Mouse (Mus musculus) adrenal gland, postnatal 10 days (tissue): ENCODE measurements at regions not wholly inside any gene's neighbourhood (a gene's known extent, or its start where the extent isn't known, plus 50 kb on each side); places are given as distances from the start of the nearest gene placed in this dataset.

ENCODE experiments used
- DNase-seq: peaks from one replicate; pipeline ENCODE4 v3.0.0; 2021; ENCODE audit warnings: mixed read lengths

DNA sequence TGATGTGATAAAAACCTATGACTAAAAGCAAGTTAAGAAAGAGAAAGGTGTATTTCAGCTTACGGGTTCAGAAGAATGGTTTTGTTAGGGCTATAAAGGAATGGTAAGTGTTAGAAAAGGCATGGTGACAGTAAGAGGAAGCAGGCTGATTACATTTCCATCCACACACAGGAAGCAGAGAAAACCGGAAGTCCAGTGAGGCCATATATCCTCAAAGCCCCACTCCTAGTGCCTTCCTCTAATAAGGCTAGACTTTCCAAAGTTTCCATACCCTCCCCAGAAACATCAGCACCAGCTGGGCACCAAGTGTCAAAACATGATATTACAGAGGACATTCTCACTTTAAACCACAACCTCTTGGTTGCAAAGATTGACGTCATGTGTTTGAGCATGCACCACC lies 316.3 kb downstream of the Klf5 start:
- DNase-seq: no peak

DNA sequence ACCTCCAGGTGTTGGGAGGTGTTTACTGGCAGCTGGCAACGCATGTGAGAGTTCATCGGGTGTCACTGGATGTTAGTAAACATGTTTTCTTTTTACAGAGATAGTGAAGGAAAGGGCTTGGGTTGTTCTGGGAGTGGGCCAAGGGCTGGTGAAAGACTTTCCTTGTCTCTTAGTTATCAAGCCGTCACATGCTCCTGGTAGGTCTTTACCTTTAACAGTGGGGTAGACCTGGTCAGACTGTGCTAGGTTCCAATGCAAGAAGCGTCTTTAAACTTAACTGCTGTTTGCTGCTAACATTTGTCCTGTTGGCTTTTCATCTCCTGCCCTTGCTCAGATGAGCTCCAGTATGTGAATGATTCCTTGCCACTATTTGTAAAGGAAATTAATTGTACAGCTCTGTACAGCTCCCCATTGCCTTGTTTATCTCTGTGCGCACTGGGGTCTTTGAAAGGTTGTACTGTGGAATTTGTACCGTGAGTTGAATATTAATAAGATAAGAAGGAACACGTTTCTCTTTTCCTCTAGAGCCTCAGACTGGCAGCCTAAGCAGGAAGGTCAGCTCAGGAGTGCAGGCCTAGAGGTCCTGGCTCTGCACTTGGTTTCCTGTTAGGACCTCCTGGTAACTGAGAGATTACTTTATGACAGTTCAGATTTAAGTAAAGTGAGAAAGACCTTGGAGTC lies 318.3 kb downstream of the Klf5 start:
- DNase-seq: no peak

DNA sequence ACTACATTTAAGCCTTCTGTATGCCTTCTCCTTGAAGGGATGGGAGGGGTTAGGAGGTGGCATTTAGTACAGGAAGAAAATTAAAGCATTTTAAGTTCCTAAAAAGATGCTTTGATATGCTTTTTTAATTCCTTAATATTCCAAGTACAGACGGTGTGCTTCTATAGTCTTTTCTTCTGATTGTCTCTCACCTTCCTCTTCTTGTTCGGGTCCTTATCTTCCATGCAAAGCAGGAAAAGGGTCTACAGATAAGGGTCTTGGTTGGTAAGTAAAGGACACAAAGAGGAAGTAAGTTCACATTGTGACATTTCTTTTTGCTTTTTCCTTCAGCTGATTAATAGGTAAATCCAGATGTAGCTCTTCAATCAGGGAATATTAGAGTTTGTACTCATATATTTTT lies 318.9 kb downstream of the Klf5 start:
- DNase-seq: no peak

DNA sequence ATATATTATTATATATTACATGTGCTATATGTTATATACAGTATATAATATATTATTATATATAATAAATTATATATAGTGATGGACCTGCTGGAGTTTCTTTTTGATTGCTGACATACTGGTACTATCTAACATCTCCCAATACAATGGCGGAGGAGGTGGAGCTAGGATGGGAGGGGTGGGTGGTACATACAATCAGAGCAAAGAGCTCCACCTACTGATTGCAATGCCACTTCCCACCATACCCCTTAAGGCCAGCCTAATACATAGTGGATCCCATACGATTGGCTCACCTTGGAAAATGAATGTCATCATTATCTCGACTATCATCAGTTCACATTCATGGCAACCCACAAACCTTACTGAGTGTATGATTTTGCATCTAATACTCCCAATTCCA lies 323.0 kb downstream of the Klf5 start:
- DNase-seq: no peak

DNA sequence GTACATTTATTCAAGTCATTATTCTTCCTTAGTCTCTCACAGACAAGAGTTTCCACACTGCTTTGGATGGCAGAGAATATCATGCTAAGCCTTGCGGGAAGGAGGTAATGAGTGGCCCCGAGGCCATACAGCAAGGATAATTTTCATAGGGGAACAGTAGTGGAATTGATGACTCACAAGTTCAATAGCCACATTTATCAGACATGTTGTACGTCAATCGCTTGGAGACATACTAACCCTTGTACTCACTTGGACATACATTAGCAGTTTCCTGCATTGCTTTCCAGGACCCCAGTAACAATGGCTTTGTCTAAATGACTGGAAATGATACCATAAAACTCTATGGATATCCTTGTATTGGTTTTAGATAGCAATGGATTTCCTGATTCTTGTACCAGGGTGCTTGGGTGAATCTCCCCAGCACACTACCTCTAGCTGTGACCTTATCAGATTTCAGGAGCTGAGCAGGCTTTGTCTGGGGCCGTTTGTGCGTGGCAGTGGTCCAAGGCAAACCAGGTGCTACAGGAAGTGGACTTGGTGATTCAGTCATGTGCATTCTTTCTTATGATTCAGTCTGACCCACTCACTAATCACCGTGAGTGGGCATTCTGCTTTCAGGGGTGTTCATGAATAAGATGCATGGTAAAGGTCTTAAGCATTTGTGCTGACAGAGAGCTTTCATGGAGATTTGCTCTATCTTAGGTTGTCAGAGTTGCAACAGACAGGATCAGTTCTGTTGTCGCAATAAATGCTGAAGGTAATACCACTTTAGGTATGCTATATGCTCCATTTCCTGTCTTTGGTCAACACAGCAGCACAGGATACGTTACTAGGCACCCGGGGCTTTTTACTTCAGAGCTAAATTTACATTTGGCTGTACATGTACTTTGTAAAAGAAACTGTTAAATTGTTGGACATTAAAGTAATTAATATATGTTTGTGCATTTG lies 326.2 kb downstream of the Klf5 start:
- no peak for DNase-seq

DNA sequence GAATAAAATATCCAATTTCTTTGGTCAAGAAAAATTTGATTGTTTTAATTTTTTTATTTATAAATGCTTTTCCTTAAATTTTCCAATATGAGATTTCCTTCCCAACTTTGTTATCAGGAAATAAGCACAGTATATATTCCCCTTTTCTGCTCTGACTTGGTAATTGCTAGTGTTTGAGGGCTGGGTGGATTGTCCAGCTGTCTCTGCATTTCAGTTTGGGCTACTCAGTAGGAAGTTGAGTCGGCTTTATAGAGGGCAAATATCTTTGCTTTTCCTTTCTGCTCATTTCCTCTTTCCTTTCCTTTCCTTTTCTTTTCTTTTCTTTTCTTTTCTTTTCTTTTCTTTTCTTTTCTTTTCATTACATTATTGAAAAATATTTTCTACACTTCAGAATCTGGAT lies 329.1 kb downstream of the Klf5 start:
- DNase-seq: no peak

DNA sequence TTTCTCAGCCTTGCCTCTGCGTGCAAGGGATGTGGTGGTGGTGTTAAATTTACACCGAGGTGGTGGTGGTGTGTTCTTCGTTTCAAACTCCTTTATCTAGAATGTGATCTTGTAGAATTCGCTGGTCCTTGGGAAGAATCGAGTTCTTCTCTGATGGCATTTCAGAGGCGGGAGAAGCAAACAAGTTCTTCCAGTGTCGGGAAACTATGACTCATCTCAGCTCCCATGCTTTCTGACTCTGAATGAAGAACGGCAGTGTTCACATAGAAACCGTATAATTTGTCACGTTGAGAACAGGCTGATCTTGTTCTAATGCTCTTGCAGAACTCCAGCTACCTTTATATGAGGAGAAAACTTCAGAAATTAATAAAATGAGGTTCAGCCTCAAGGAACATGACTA lies 332.6 kb downstream of the Klf5 start:
- no peak for DNase-seq

DNA sequence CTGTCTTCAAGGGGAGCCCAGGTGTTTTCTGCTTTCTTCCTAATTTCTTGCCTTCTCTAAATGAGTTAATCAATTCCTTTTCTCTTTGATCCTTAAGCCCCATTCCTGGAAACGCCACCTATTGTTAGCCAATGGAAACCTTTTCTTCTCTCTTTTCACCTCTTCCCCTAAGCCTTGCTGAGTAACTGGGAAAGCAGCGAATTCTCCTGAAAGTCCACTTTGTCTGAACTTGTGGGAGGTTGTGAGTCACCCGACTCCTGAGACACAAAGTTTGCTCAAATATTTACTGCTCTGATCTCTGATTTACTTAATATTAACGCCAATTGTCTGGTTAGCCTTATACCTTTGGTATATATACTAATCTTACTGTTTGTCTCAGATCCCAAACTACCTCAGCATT lies 334.0 kb downstream of the Klf5 start:
- DNase-seq: no peak

DNA sequence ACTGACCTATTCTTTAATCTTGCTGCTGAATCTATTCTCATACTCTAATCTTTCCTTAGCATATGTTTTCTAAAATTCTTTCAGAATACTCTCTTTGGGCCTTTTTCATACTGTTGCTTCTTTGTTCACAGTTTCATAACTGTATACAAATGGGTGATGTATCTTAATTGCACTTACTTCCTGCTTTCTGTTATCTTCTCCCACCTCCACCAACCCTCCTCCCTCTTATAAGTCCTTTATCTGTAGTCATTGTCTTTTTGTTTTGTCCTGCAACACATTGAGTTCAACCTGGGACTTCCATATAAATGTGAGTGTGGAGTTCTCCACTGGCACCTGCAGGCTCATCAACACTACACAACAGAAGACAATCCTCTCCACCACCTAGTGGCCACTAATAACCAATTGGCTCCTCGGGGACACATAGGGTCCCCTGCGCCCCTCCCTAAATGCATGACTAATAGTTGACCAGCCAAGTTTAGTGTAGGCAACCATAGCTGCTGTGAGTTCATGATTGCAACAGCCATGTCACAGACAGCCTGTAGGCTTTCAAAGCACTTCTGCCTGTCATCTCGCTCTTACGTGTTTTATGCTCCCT lies 337.2 kb downstream of the Klf5 start:
- no peak for DNase-seq

DNA sequence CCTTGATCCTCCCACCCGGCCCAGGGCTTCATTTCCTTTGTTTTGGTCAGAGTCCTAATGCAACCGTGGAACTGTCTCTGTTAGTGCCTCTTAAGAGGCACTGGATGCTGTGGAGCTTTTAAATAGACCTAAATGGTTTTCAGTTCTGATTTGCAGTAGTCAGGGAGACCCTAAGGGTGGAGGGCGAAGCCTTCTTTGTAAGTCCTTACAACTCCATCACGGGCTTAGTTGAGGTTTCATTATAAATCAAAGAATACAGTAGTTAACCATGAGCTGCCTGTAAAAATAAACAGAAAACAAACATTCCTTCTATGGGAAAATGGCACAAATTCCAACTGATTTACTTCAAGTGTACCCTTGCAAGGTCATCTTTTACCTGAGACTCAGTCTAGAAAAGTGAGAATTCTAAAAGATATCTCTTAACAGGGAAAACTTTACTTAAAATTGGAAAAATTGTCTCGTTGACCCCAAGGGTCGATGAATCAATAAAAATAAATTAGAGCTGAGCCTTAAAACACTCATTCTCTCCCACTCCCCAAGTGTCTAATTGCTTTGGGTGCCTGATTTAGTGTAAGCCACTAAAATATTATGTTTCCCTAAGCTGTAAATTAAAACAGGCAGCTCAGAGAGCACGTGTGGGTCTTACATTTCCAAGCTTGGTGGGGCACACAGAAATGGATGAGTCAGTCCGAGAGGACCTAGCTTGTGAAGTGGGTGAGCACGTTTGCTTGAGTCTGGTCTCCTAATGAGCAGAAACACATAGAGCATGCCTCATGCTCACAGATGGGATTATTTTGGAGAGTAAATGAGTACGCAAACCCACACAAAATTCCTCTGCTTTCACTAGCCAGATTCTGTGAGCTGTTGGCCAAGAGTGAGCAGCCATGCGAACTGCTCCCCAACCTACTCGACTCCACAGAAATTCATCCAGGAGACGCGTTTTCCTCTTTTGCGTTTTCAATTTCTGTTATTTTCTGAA lies 343.3 kb downstream of the Klf5 start:
- DNase-seq: no peak

DNA sequence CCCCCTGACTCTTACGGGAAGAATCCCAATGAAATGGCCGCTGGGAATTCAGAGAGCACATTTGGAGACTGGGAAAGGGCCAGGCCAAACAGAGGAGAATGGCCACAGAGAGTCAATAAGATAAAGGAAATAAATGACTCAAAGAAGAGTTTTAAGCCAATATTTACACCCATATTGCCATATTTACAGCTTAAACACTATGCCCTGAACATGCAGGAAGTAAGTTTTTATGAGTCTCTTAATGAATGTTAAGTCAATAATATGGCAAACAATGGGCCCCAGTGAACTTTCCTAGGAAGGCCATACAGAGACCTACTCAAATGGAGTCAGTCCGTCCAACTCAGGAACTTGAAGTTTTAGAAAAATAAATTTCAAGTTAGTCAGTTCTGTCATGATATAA lies 347.8 kb downstream of the Klf5 start:
- DNase-seq: no peak

DNA sequence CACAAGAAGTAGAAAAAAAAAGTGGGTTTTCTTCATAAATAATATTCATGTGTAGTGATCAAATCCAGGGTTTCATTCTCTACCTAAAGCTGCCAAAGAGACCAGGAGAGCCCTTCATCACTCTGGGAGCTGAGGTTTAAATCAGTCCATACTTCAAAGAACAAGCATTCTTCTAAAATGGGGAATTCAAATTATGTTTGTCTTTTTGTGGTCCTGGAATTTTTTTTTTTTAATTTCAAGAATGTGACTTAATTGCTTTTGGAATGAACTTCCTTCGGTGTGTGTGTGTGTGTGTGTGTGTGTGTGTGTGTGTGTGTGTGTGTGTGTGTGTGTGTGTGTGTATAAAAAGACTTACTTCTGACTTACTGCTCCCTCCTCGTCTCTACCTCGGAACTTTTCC lies 375.9 kb downstream of the Klf5 start:
- DNase-seq: no peak

DNA sequence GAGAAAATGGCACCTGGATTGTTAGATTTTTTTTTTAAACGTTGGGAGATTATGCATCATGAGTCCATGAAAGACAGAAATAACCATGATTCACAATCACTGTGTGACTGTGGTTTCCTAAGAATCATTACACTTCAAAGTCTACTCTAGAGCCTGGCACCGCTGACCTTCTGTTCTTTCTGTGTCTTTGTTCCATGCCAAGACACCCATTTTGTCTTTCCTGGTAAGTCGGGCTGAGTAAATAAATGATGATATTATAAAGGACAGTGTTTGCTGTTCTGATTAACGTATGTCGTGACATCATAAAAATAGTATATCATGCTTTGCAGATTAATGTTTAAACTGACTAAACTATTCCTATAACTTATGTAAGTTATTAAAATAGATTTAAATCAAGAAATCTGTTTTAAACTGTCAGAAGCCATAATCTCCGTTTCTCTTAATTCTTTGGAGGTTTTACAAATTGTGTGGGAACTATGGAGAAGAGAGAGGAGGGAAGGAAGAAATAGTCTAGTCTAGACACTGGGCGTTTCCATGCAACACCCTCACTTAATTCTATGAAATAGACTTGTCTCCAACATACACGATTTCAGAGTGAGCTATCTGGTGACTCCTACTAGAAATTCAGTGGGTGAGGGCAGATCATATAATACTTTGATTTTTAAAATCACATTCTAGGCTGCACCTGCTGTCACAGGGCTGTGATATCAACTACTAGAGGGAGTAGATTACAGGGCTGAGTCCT lies 388.7 kb downstream of the Klf5 start:
- no peak for DNase-seq

DNA sequence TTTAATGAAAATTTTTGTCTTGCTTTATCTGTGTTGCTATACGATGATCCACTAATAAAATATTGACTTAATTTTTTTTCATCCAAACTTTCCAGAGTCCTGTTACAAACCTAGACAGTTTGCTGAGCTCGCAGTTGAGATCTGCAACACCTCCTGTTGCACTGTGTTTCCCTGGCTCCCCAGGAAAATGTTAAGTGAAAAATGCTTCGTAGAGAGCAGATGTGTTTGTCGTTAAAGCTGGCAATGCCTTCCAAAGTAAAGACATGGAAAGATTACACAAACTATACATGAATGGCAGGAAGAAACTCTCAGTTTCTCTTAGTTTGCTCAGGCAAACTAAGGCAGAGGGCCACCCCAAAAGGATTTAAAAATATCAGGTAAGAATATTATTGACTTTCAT lies 389.9 kb downstream of the Klf5 start:
- no peak for DNase-seq

DNA sequence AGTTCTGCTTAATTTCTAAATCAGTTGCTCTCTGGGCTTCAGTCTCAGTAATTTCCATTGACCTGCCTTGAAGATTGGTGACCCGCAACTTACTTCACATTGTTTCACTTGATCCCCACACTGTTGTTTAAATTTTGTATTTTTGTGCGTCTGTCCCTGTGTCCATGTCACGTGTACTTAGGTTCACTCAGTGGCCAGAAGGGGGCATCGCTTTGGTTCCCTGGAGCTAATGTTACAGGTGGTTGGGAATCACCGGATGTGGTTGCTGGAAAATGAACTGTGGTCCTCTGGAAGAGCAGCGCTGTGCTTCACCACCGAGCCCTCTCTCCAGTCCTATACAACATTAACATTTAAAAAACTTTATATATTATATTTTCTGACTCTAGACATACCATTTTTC lies 397.8 kb downstream of the Klf5 start:
- DNase-seq: no peak

DNA sequence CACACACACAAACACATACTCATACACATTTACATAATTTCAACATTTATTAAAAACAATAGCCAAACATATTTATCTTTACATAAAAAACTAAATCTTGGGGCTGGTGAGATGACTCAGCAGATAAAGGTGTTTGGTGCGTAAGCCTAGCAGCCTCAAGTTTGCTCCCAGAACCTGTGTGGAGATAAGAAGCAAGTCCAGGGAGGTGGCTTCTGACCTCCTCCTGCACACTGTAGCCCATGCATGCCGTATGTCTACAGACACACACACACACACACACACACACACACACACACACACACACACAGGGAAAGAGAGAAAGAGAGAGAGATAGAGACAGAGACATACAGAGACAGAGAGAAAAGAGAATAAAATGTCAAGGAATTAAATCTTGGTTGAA lies 401.1 kb downstream of the Klf5 start:
- DNase-seq: no peak

DNA sequence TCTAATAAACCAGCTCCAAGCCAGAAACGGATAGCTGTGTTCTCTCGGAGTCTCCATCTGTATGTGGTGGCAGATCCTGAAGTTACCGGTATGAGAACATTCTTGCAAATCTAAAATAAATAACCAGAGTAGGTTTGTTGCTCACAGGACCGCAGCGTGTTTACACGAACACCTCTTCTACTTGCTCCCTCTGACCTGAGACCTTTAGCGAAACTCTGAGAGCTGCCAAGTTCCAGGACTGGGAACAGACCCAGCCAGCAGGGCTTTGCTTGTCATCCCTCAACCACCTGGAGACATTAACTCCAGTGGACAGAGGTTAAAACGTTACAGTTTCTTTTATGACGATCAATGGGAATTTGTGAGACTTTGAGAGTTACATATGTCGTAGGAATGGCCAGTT lies 407.5 kb downstream of the Klf5 start:
- DNase-seq: no peak

DNA sequence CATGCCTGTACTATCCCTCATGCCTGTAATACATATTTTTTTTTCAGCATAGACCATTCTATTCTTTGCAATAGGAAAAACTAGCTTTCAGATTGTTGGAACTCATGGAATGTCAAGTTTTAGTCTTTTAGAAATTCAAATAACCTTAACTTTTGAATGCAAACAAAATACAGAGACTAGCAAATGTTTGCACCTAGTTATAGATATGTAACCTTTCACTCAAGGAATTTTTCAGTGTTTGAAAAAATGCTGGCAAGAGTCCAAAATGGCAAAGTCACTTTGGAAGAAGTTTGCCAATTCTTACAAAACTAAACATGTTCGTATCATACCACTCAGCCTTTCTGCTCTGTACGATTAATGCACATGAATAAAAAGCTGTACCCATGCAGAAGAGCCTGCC lies 409.6 kb downstream of the Klf5 start:
- DNase-seq: peak; percentile 5

DNA sequence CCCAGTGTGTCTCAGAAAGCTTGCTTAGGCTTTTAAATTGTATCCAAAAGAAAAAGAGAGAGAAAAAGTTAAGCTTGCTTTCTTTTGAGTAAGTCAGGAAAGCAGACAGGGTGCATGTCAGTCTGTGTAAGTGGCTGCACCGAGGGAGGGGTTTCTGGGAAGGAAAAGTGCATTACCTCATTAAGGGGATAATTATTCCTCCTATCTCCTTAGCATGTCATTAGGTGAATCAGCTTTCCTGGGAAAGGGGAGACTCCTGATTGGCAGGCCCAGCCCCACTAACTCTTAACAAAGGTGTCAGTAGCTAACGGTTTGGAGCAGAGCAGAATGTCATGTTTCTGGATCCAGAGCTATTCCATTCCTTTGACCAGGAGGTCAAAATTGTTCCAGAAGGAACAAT lies 411.3 kb downstream of the Klf5 start:
- DNase-seq: no peak

DNA sequence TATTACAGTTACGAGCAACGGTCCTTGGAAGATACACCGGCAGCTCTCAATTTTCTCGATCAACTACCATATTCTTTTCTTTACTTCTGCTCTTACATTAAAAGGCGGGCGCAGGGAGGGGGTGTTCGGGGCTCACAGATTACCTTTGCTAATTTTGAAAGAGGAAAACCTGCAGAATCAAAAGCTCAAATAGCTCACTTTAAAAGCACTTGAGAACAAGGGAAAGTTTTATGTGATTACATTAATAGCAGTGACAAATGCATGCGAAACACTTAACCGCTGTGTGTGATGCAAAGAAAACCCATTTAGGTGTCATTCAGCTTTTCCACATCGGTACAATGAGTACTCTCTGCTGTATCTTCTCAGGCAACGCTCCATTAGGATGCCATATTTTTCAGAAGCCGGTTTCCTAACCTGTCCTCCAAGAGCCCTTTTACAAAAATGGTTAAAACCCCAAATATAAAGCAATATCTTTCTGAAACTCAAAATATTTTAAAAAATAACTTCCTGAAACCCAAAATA lies 412.2 kb downstream of the Klf5 start:
- DNase-seq: no peak

DNA sequence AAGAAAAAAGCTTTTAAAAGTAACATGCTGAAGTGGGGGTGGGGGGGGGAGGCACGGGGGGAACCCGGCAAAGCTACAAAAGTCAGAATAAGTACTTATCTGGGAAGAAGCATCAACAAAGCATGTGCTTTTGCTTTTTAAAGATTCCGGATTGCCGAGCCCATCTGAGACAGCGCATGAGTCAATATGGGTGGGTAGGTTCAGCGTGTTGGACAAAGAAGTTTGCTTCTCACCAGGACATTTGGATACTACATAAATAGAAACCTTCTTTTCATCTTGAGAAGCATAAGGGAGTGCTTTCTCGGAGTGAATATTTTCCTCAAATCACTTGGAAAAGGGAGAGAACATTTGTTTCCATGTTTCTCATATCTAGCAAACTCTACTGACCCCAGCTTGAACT lies 414.1 kb downstream of the Klf5 start:
- DNase-seq: no peak
